Mouse (Mus musculus) heart, postnatal 25 days (tissue): ENCODE measurements around the gene Ptprq. TPM values are rescaled to one million over a fixed set of nuclear protein-coding genes. Genes with fewer than 3 reads are reported as not detected.

Source experiments
- DNase-seq: peaks from one replicate; pipeline ENCODE4 v3.0.0; 2022; ENCODE audit warnings: low spot score
- intact Hi-C: fragments of 180-260 bp; cut with DNase I; formaldehyde crosslinking; loops from one replicate; pipeline ENCODE4 v1.15.1; 2025
- total RNA-seq, 2 experiments: library from RNA; stranded (reverse); gene quantifications; 2 replicates each; pipeline ENCODE4 v1.2.3; 2021

Gene Ptprq
- under 1 TPM in 1 of 2 experiments, not detected in 1; 0.06 TPM for total RNA-seq

GRCm38 (mm10) chr10:107719806-107720205 is at the start of gene Ptprq:
TSS of gene Ptprq (minus strand) at chr10:107720051.
- DNase-seq = no peak

GRCm38 (mm10) chr10:107759624-107760023 is 39.8 kb upstream of the Ptprq start:
- DNase-seq = no peak
- intact Hi-C loops = no loop called here

More at GRCm38 (mm10) chr10:107719806-107720205, at the start of gene Ptprq:
- intact Hi-C loops = no loop called here

GRCm38 (mm10) chr10:107753471-107753870 is 33.6 kb upstream of the Ptprq start:
- DNase-seq = no peak
- intact Hi-C loops = no loop called here

- DNase-seq = no peak
- intact Hi-C loops = no loop called here
Observed at GRCm38 (mm10) chr10:107752351-107753143, 32.7 kb upstream of the Ptprq start.

- intact Hi-C loops = no loop called here
- no peak for DNase-seq
Observed at GRCm38 (mm10) chr10:107751944-107752343, 32.1 kb upstream of the Ptprq start.

- no peak for DNase-seq
- intact Hi-C loops = loop anchor here (2.0 kb wide), 1 partner anchor 305 kb away; no protein-coding TSS in a partner anchor
Observed at GRCm38 (mm10) chr10:107747566-107747965, 27.7 kb upstream of the Ptprq start.

GRCm38 (mm10) chr10:107746717-107747116 is 26.9 kb upstream of the Ptprq start:
- intact Hi-C loops = loop anchor here (2.0 kb wide), 1 partner anchor 304 kb away; no protein-coding TSS in a partner anchor
- no peak for DNase-seq

- intact Hi-C loops = no loop called here
- no peak for DNase-seq
Observed at GRCm38 (mm10) chr10:107739815-107740214, 20.0 kb upstream of the Ptprq start.

GRCm38 (mm10) chr10:107737743-107738142 is 17.9 kb upstream of the Ptprq start:
- intact Hi-C loops = no loop called here
- no peak for DNase-seq

- intact Hi-C loops = no loop called here
- no peak for DNase-seq
Observed at GRCm38 (mm10) chr10:107735448-107735847, 15.6 kb upstream of the Ptprq start.

- no peak for DNase-seq
- intact Hi-C loops = no loop called here
Observed at GRCm38 (mm10) chr10:107734327-107734726, 14.5 kb upstream of the Ptprq start.

- no peak for DNase-seq
- intact Hi-C loops = no loop called here
Observed at GRCm38 (mm10) chr10:107725631-107726030, 5.8 kb upstream of the Ptprq start.

- intact Hi-C loops = loop anchor here (2.0 to 10.0 kb wide), 2 partner anchors 262 to 770 kb away; no protein-coding TSS in a partner anchor
- DNase-seq = no peak
Observed at GRCm38 (mm10) chr10:107704443-107704842, 15.4 kb downstream of the Ptprq start.

GRCm38 (mm10) chr10:107700944-107701343 is 18.9 kb downstream of the Ptprq start:
- intact Hi-C loops = loop anchor here (10.0 kb wide), 1 partner anchor 766 kb away; no protein-coding TSS in a partner anchor

GRCm38 (mm10) chr10:107698716-107699115 is 21.1 kb downstream of the Ptprq start:
- no peak for DNase-seq
- intact Hi-C loops = no loop called here

More at GRCm38 (mm10) chr10:107700944-107701343, 18.9 kb downstream of the Ptprq start:
- no peak for DNase-seq

GRCm38 (mm10) chr10:107697177-107697576 is 22.7 kb downstream of the Ptprq start:
- no peak for DNase-seq
- intact Hi-C loops = no loop called here

GRCm38 (mm10) chr10:107687382-107687781 is 32.5 kb downstream of the Ptprq start:
- intact Hi-C loops = no loop called here
- DNase-seq = no peak

GRCm38 (mm10) chr10:107675994-107676393 is 43.9 kb downstream of the Ptprq start:
- intact Hi-C loops = no loop called here
- no peak for DNase-seq

GRCm38 (mm10) chr10:107668374-107669094 is 51.3 kb downstream of the Ptprq start:
- no peak for DNase-seq
- intact Hi-C loops = no loop called here

- intact Hi-C loops = no loop called here
- DNase-seq = no peak
Observed at GRCm38 (mm10) chr10:107662372-107663065, 57.3 kb downstream of the Ptprq start.
